Mouse (Mus musculus): ENCODE results near the gene Chst2. TPM values are rescaled to one million over a fixed set of nuclear protein-coding genes. Genes with fewer than 3 reads are reported as not detected.
A peak's percentile ranks its signal among the peaks of the same experiment; 100 is the strongest.

Chst2 gene
- polyA plus RNA-seq, 1 experiment from 2014 or later, result 7.1 TPM

DNA sequence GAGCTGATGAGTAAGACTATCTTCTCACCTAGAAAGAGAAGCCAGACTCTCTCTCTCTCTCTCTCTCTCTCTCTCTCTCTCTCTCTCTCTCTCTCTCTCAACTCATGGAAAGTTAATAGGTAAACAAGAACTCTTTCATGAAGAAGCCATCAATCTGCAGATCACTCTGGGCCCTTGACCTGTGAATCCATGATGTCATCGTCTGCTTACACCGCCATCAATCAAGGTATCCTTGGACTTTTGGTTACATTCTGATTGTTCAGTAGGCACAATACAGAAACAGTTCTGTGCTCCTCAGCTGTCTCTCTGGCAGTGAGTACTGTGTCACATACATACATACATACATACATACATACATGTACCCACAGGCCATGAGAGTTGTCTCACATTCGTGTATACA, 16.6 kb downstream of the Chst2 start:
- no peaks in the 10 kb centered on the region for H3K36me3 ChIP-seq (ENCODE audit: control insufficient read depth, insufficient read depth, low read length)
- WGBS, result 89% methylated on average over 3 of the region's 3 CpGs
- ATAC-seq (replicated peaks; ENCODE audit: low FRiP score, low TSS enrichment, low read depth), result no peak
- DNase-seq (ENCODE audit: low spot score), result no peak
- no peaks in the 10 kb centered on the region for H3K27me3 ChIP-seq (replicated peaks; ENCODE audit: control insufficient read depth, insufficient read depth, low read length)
- no peak overlapping the region for H3K9ac ChIP-seq (ENCODE audit: low read length)
- no peak overlapping the region for H3K27ac ChIP-seq (ENCODE audit: low read depth)
- no peak overlapping the region for H3K4me3 ChIP-seq (ENCODE audit: low read depth, low read length)
- no peaks in the 10 kb centered on the region for H3K4me1 ChIP-seq (replicated peaks; ENCODE audit: control insufficient read depth, insufficient read depth, low read length)
- no peaks in the 10 kb centered on the region for H3K9me3 ChIP-seq (ENCODE audit: control insufficient read depth, low read length)
- no peak overlapping the region for H3K4me2 ChIP-seq (ENCODE audit: low read length)

DNA sequence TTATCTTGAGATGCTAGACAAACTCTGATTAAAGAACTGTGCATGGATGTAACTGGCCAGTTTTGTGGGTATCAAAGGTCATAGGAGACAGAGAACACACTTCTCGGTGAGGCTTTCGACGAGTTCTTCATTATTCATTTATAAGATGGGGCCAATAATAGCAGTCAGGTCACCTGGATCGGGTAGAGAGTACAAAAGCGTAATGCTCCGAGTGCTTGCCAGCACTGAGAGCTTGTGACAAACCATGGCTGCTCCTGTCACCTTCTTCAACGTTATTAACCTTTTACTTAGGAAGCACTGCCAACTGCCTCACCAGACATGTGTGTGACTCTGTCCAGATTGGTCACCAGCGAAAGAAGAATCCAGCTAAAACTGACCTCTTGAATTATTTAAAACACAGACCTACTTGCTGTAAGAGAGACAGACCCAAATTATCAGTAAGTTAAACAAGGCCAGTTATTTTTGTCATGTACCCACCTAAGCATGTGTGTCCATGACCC, 18.6 kb downstream of the Chst2 start:
- Histone ChIP-seq H3K4me3 (ENCODE audit: low read depth, low read length) (no peak overlapping the region), H3K27me3 (replicated peaks; ENCODE audit: control insufficient read depth, insufficient read depth, low read length) (no peaks in the 10 kb centered on the region), H3K9me3 (ENCODE audit: control insufficient read depth, low read length) (no peaks in the 10 kb centered on the region), H3K27ac (ENCODE audit: low read depth) (no peak overlapping the region), H3K36me3 (ENCODE audit: control insufficient read depth, insufficient read depth, low read length) (no peaks in the 10 kb centered on the region), H3K4me2 (ENCODE audit: low read length) (no peak overlapping the region), H3K9ac (ENCODE audit: low read length) (no peak overlapping the region), H3K4me1 (replicated peaks; ENCODE audit: control insufficient read depth, insufficient read depth, low read length) (no peaks in the 10 kb centered on the region)
- 85% methylated on average over 8 of the region's 8 CpGs for WGBS
- ATAC-seq (replicated peaks; ENCODE audit: low FRiP score, low TSS enrichment, low read depth) (no peak), DNase-seq (ENCODE audit: low spot score) (peak; percentile 15)

DNA sequence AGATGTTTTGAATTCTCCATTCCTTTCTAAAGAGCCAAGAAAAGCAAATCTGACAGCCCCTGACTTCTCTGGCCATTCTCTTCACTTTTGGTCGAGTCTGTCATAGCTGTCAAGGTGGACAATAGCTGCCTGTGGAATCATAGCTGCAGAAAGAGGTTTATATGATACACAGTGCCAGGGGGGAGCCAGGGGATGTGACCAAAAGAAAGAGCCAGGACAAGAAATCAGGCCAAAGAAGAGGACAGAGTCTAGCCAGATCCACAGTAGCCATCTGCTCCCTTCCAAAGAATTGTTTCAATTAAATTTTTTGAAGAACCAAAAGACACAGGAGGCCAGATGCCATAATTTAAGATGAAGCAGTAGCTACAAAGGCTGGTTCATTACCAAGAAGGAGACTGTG, 30.6 kb downstream of the Chst2 start:
- ATAC-seq (replicated peaks; ENCODE audit: low FRiP score, low TSS enrichment, low read depth) (no peak), DNase-seq (ENCODE audit: low spot score) (peak; percentile 28)
- H3K27ac ChIP-seq (ENCODE audit: low read depth), result no peak overlapping the region
- H3K27me3 ChIP-seq (replicated peaks; ENCODE audit: control insufficient read depth, insufficient read depth, low read length), result no peaks in the 10 kb centered on the region
- WGBS, result 79% methylated on average over 1 of the region's 1 CpGs
- no peak overlapping the region for H3K9ac ChIP-seq (ENCODE audit: low read length)
- no peak overlapping the region for H3K4me2 ChIP-seq (ENCODE audit: low read length)
- H3K4me1 ChIP-seq (replicated peaks; ENCODE audit: control insufficient read depth, insufficient read depth, low read length), result no peaks in the 10 kb centered on the region
- no peaks in the 10 kb centered on the region for H3K36me3 ChIP-seq (ENCODE audit: control insufficient read depth, insufficient read depth, low read length)
- no peaks in the 10 kb centered on the region for H3K9me3 ChIP-seq (ENCODE audit: control insufficient read depth, low read length)
- no peak overlapping the region for H3K4me3 ChIP-seq (ENCODE audit: low read depth, low read length)

DNA sequence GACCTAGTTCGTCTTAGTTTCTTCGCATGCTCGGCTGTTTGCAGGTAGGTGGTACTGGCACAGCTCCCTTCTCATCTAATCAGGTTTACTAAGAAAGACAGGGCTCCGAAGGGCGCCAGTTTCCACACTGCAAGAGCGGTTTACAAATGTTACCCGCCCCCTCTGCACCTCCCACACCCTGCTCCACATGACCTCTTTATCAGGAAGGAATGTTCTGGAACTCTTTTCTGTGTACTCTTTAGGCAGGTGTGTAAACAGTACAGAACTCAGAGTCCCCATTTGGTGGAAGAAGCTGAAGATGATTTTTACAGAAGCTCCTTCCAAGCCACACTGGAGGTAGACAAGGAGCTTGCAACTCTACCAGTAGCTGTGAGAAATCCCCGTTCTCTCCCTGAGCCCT, 31.2 kb downstream of the Chst2 start:
- Histone ChIP-seq H3K9ac (ENCODE audit: low read length) (no peak overlapping the region), H3K4me3 (ENCODE audit: low read depth, low read length) (no peak overlapping the region), H3K9me3 (ENCODE audit: control insufficient read depth, low read length) (no peaks in the 10 kb centered on the region), H3K36me3 (ENCODE audit: control insufficient read depth, insufficient read depth, low read length) (no peaks in the 10 kb centered on the region), H3K4me1 (replicated peaks; ENCODE audit: control insufficient read depth, insufficient read depth, low read length) (no peaks in the 10 kb centered on the region), H3K27ac (ENCODE audit: low read depth) (no peak overlapping the region), H3K4me2 (ENCODE audit: low read length) (no peak overlapping the region), H3K27me3 (replicated peaks; ENCODE audit: control insufficient read depth, insufficient read depth, low read length) (no peaks in the 10 kb centered on the region)
- DNase-seq (ENCODE audit: low spot score) (peak; percentile 49), ATAC-seq (replicated peaks; ENCODE audit: low FRiP score, low TSS enrichment, low read depth) (no peak)
- 56% methylated on average over 8 of the region's 8 CpGs for WGBS

DNA sequence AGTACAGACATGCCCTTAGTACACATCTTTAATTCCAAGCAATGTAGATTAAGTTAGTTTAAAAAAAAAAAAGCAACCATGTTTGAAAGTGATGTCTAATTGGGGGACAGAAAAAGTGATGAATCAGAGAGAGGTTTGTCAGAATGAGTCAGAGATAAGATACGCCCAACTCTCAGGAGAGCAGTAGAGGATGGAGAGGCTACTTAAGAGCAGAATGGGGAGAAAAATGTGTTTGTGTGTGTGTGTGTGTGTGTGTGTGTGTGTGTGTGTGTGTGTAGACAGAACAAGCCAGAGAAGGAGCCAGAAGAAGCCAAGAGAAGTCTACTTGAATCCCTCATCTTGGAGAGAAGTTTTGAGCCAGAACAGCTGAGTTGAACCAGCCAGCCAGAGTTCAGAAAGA, 32.8 kb downstream of the Chst2 start:
- DNase-seq (ENCODE audit: low spot score), result peak; percentile 0
- no peak for ATAC-seq (replicated peaks; ENCODE audit: low FRiP score, low TSS enrichment, low read depth)
- Histone ChIP-seq H3K4me2 (ENCODE audit: low read length) (no peak overlapping the region), H3K27ac (ENCODE audit: low read depth) (no peak overlapping the region), H3K4me3 (ENCODE audit: low read depth, low read length) (no peak overlapping the region), H3K27me3 (replicated peaks; ENCODE audit: control insufficient read depth, insufficient read depth, low read length) (no peaks in the 10 kb centered on the region), H3K4me1 (replicated peaks; ENCODE audit: control insufficient read depth, insufficient read depth, low read length) (no peaks in the 10 kb centered on the region), H3K36me3 (ENCODE audit: control insufficient read depth, insufficient read depth, low read length) (no peaks in the 10 kb centered on the region), H3K9ac (ENCODE audit: low read length) (no peak overlapping the region), H3K9me3 (ENCODE audit: control insufficient read depth, low read length) (no peaks in the 10 kb centered on the region)
- 96% methylated on average over 1 of the region's 1 CpGs for WGBS

DNA sequence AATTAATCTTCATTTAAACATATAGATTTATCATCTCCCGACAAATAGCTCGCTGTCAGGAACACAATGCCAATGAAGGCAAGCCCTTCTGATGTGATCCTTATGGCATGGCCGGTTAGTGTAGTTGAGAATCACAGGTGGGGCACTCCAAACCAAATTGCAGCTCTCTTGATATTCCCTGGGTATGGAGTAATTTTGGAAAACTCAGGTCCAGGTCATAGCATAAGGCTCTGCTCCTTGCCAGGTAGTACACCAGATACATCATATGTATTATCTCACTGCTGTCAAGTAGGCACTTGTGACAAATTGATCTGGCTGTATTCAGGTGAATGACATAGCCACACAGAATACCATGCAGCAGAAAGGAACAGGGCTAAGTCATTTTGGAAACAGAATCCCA, 40.6 kb downstream of the Chst2 start:
- H3K27me3 ChIP-seq (replicated peaks; ENCODE audit: control insufficient read depth, insufficient read depth, low read length), result no peaks in the 10 kb centered on the region
- H3K27ac ChIP-seq (ENCODE audit: low read depth), result no peak overlapping the region
- no peak overlapping the region for H3K4me2 ChIP-seq (ENCODE audit: low read length)
- H3K9ac ChIP-seq (ENCODE audit: low read length), result no peak overlapping the region
- H3K4me1 ChIP-seq (replicated peaks; ENCODE audit: control insufficient read depth, insufficient read depth, low read length), result no peaks in the 10 kb centered on the region
- H3K9me3 ChIP-seq (ENCODE audit: control insufficient read depth, low read length), result no peaks in the 10 kb centered on the region
- DNase-seq (ENCODE audit: low spot score) (peak; percentile 15), ATAC-seq (replicated peaks; ENCODE audit: low FRiP score, low TSS enrichment, low read depth) (no peak)
- 88% methylated on average over 3 of the region's 3 CpGs for WGBS
- H3K36me3 ChIP-seq (ENCODE audit: control insufficient read depth, insufficient read depth, low read length), result no peaks in the 10 kb centered on the region
- H3K4me3 ChIP-seq (ENCODE audit: low read depth, low read length), result no peak overlapping the region

DNA sequence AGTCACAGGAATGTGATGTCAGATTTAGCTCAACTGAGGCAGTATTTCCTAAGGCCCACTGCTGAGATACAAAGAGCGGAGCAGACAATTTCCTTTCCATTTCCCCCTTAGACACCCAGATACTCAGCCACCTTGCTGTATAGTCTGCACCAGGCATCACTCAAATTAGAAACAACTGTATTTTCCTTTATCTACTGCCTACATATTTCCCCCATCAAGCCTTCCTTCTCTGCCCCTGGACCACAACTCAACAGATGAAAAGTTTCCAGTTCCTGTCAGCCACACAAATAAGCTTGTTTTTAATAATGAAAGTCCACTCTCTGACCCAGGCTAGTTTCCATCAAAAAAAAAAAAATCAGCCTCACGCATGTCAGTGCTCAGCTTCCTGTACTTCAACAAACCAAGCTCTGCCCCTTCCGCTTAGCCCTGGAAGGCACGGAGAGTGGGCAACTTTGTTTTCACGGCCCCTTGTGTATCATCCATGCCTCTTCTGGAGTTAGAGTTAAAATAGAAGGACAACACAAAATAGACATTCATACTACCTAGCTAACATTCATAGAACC, 52.6 kb downstream of the Chst2 start:
- 84% methylated on average over 5 of the region's 5 CpGs for WGBS
- no peaks in the 10 kb centered on the region for H3K4me1 ChIP-seq (replicated peaks; ENCODE audit: control insufficient read depth, insufficient read depth, low read length)
- no peak for DNase-seq (ENCODE audit: low spot score)

DNA sequence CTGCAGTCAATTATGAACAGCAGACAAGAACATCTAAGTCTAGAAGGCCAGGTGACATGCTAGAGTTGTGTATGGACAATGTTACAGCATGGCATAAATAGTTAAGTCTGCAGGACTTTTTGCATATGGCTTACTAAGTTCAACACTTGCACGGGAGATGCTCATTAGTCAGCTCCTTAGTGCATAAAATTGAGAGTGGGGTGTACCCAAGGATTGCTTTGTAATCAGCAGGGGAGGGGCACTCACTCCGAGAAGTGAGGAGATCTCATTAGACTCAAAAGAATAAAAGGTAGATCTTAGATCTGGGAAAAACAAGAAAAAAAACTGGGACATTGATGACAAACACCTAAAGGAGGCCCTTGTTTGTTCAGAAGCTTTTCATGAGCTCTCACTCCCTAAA, 54.6 kb downstream of the Chst2 start:
- no peak overlapping the region for H3K9ac ChIP-seq (ENCODE audit: low read length)
- no peaks in the 10 kb centered on the region for H3K27me3 ChIP-seq (replicated peaks; ENCODE audit: control insufficient read depth, insufficient read depth, low read length)
- H3K36me3 ChIP-seq (ENCODE audit: control insufficient read depth, insufficient read depth, low read length), result no peaks in the 10 kb centered on the region
- WGBS, result 74% methylated on average over 2 of the region's 2 CpGs
- H3K27ac ChIP-seq (ENCODE audit: low read depth), result no peak overlapping the region
- no peak for ATAC-seq (replicated peaks; ENCODE audit: low FRiP score, low TSS enrichment, low read depth)
- H3K9me3 ChIP-seq (ENCODE audit: control insufficient read depth, low read length), result no peaks in the 10 kb centered on the region
- H3K4me1 ChIP-seq (replicated peaks; ENCODE audit: control insufficient read depth, insufficient read depth, low read length), result no peaks in the 10 kb centered on the region
- H3K4me3 ChIP-seq (ENCODE audit: low read depth, low read length), result no peak overlapping the region
- no peak overlapping the region for H3K4me2 ChIP-seq (ENCODE audit: low read length)
- DNase-seq (ENCODE audit: low spot score), result no peak

More for the DNA sequence above, 52.6 kb downstream of the Chst2 start:
- Histone ChIP-seq H3K27ac (ENCODE audit: low read depth) (no peak overlapping the region), H3K9ac (ENCODE audit: low read length) (no peak overlapping the region), H3K36me3 (ENCODE audit: control insufficient read depth, insufficient read depth, low read length) (no peaks in the 10 kb centered on the region), H3K4me3 (ENCODE audit: low read depth, low read length) (no peak overlapping the region), H3K4me2 (ENCODE audit: low read length) (no peak overlapping the region), H3K9me3 (ENCODE audit: control insufficient read depth, low read length) (no peaks in the 10 kb centered on the region), H3K27me3 (replicated peaks; ENCODE audit: control insufficient read depth, insufficient read depth, low read length) (no peaks in the 10 kb centered on the region)
- no peak for ATAC-seq (replicated peaks; ENCODE audit: low FRiP score, low TSS enrichment, low read depth)

DNA sequence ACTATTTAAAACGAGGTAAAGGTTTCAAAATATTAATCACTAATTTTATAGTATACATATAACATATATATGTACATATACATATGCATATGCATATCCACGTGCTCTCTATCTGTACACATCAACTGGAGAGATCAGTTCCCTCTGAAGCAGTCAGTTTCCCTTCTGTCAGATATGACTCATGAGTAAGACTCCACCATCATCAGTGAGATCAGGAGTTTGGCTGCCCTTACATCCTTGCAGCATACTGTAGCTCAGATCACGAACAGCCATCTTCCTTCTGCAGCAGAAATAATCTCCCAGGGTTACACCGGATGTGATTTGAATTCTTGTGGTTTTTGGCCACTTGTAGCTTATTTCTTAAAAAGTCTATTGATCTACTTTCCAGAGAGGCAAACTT, 56.0 kb downstream of the Chst2 start:
- H3K9ac ChIP-seq (ENCODE audit: low read length), result no peak overlapping the region
- H3K4me3 ChIP-seq (ENCODE audit: low read depth, low read length), result no peak overlapping the region
- H3K27me3 ChIP-seq (replicated peaks; ENCODE audit: control insufficient read depth, insufficient read depth, low read length), result no peaks in the 10 kb centered on the region
- H3K9me3 ChIP-seq (ENCODE audit: control insufficient read depth, low read length), result no peaks in the 10 kb centered on the region
- H3K4me2 ChIP-seq (ENCODE audit: low read length), result no peak overlapping the region
- H3K4me1 ChIP-seq (replicated peaks; ENCODE audit: control insufficient read depth, insufficient read depth, low read length), result no peaks in the 10 kb centered on the region
- ATAC-seq (replicated peaks; ENCODE audit: low FRiP score, low TSS enrichment, low read depth) (no peak), DNase-seq (ENCODE audit: low spot score) (no peak)
- WGBS, result 76% methylated on average over 4 of the region's 4 CpGs
- H3K27ac ChIP-seq (ENCODE audit: low read depth), result no peak overlapping the region
- no peaks in the 10 kb centered on the region for H3K36me3 ChIP-seq (ENCODE audit: control insufficient read depth, insufficient read depth, low read length)
